Mouse (Mus musculus) liver, embryonic 11.5 days (tissue): Measurements from ENCODE around the gene Slc1a4. TPM values are rescaled to one million over a fixed set of nuclear protein-coding genes. Genes with fewer than 3 reads are reported as not detected.

Source experiments
- ATAC-seq: fragments of 200-750 bp; cut with Nextera tagmentation; replicated peaks from 2 replicates; pipeline ENCODE4 v1.8.0; 2017; ENCODE audit warnings: moderate number of reproducible peaks, mild to moderate bottlenecking, moderate TSS enrichment, moderate library complexity; ENCODE audit not compliant: low FRiP score
- DNase-seq: peaks from one replicate; pipeline ENCODE4 v3.0.0-alpha.2; 2017; ENCODE audit warnings: low spot score
- H3K27ac ChIP-seq: fragments of 300-500 bp; sonication (generic); 2 replicates; pipeline ENCODE4 v1.5.1; 2014; ENCODE audit warnings: mild to moderate bottlenecking, low read depth, low read length, control low read depth
- H3K27me3 ChIP-seq: fragments of 300-500 bp; sonication (generic); replicated peaks from 2 replicates; pipeline ENCODE4 v1.6.1; 2014; ENCODE audit warnings: low read length, mixed read lengths; ENCODE audit not compliant: control insufficient read depth, insufficient read depth
- H3K36me3 ChIP-seq: fragments of 300-500 bp; sonication (generic); 2 replicates; pipeline ENCODE4 v1.6.1; 2014; ENCODE audit warnings: mild to moderate bottlenecking, low read length, moderate library complexity, mixed read lengths; ENCODE audit not compliant: control insufficient read depth, insufficient read depth
- H3K4me1 ChIP-seq: fragments of 300-500 bp; sonication (generic); replicated peaks from 2 replicates; pipeline ENCODE4 v1.6.1; 2014; ENCODE audit warnings: low read length, mixed read lengths; ENCODE audit not compliant: control insufficient read depth, insufficient read depth
- H3K4me2 ChIP-seq: fragments of 300-500 bp; sonication (generic); 2 replicates; pipeline ENCODE4 v1.6.1; 2014; ENCODE audit warnings: mild to moderate bottlenecking, control low read depth, moderate library complexity
- H3K4me3 ChIP-seq: fragments of 300-500 bp; sonication (generic); 2 replicates; pipeline ENCODE4 v1.5.1; 2014; ENCODE audit warnings: low read depth, low read length, control low read depth
- H3K9ac ChIP-seq: fragments of 300-500 bp; sonication (generic); 2 replicates; pipeline ENCODE4 v1.6.1; 2014; ENCODE audit warnings: low read depth, low read length, control low read depth
- H3K9me3 ChIP-seq: fragments of 300-500 bp; sonication (generic); 2 replicates; pipeline ENCODE4 v1.6.1; 2016; ENCODE audit warnings: low read length, inconsistent platforms, mixed read lengths; ENCODE audit not compliant: control insufficient read depth
- WGBS: fragments of 180-500 bp; shearing (Covaris S2); extraction: QIAGEN DNeasy Blood & Tissue Kit; methylation state at CpG from one replicate; pipeline ENCODE4 v1.1.7; 2014; 5-methylcytosine and 5-hydroxymethylcytosine counted together
- polyA plus RNA-seq: library from polyadenylated mRNA; unstranded; fragments of >200 nt; fragmentation: Nextera tagmentation; extraction: Ambion mirVana; gene quantifications from 2 replicates; pipeline ENCODE4 v1.2.1, GENCODE M21; 2014

Gene Slc1a4
- polyA plus RNA-seq: 18.6 and 19.4 TPM in 2 replicates

- Histone ChIP-seq H3K36me3 (no peaks in the 10 kb centered on the region), H3K27me3 (no peaks in the 10 kb centered on the region), H3K4me1 (peaks cover 8% of the 10 kb centered on the region), H3K4me2 (peak within 1 kb of the TSS; percentile 92), H3K27ac (peak within 1 kb of the TSS; percentile 95), H3K9ac (peak within 1 kb of the TSS; percentile 81), H3K4me3 (peak within 1 kb of the TSS; percentile 68), H3K9me3 (no peaks in the 10 kb centered on the region)
- ATAC-seq: peak; percentile 98
- under 1% methylated on average over 48 of the region's 48 CpGs for WGBS
- peak; percentile 93 for DNase-seq
These were observed at the start of gene Slc1a4 for GRCm38 (mm10) chr11:20332561-20333514. Gene Slc1a4 (minus strand): TSS chr11:20332713.

- 79% methylated on average over 4 of the region's 4 CpGs for WGBS
- no peaks in the 10 kb centered on the region for H3K27me3 ChIP-seq
- H3K4me2 ChIP-seq: no peak overlapping the region
- H3K9ac ChIP-seq: no peak overlapping the region
- H3K4me1 ChIP-seq: no peaks in the 10 kb centered on the region
- H3K9me3 ChIP-seq: peaks cover 5% of the 10 kb centered on the region; the same call in 1 of the 2 replicates
- no peak overlapping the region for H3K27ac ChIP-seq
- no peaks in the 10 kb centered on the region for H3K36me3 ChIP-seq
- DNase-seq (no peak), ATAC-seq (no peak)
- H3K4me3 ChIP-seq: no peak overlapping the region
These were observed 47.6 kb upstream of the Slc1a4 start for GRCm38 (mm10) chr11:20380106-20380505.

GRCm38 (mm10) chr11:20376642-20377041, 44.1 kb upstream of the Slc1a4 start:
- Histone ChIP-seq H3K9me3 (peaks cover 5% of the 10 kb centered on the region; the same call in 1 of the 2 replicates), H3K4me3 (no peak overlapping the region), H3K27me3 (no peaks in the 10 kb centered on the region), H3K36me3 (no peaks in the 10 kb centered on the region), H3K4me1 (no peaks in the 10 kb centered on the region), H3K27ac (no peak overlapping the region), H3K4me2 (no peak overlapping the region), H3K9ac (no peak overlapping the region)
- no peak for DNase-seq
- 66% methylated on average over 7 of the region's 7 CpGs for WGBS
- ATAC-seq: peak; percentile 71

- no peaks in the 10 kb centered on the region for H3K27me3 ChIP-seq
- H3K9me3 ChIP-seq: no peaks in the 10 kb centered on the region
- no peak overlapping the region for H3K27ac ChIP-seq
- no peak overlapping the region for H3K9ac ChIP-seq
- WGBS: 82% methylated on average over 8 of the region's 8 CpGs
- no peaks in the 10 kb centered on the region for H3K4me1 ChIP-seq
- no peaks in the 10 kb centered on the region for H3K36me3 ChIP-seq
- no peak overlapping the region for H3K4me3 ChIP-seq
- DNase-seq: no peak
- no peak overlapping the region for H3K4me2 ChIP-seq
- no peak for ATAC-seq
These were observed 40.2 kb upstream of the Slc1a4 start for GRCm38 (mm10) chr11:20372616-20373211.

- Histone ChIP-seq H3K4me3 (no peak overlapping the region), H3K4me2 (no peak overlapping the region), H3K4me1 (no peaks in the 10 kb centered on the region), H3K9ac (no peak overlapping the region), H3K36me3 (no peaks in the 10 kb centered on the region), H3K9me3 (no peaks in the 10 kb centered on the region), H3K27ac (no peak overlapping the region), H3K27me3 (no peaks in the 10 kb centered on the region)
- WGBS: 82% methylated on average over 2 of the region's 2 CpGs
- no peak for ATAC-seq
- DNase-seq: no peak
These were observed 38.0 kb upstream of the Slc1a4 start for GRCm38 (mm10) chr11:20370486-20370885.

- Histone ChIP-seq H3K27me3 (no peaks in the 10 kb centered on the region), H3K9me3 (no peaks in the 10 kb centered on the region), H3K4me2 (no peak overlapping the region), H3K36me3 (no peaks in the 10 kb centered on the region), H3K4me1 (no peaks in the 10 kb centered on the region), H3K27ac (no peak overlapping the region), H3K4me3 (no peak overlapping the region), H3K9ac (no peak overlapping the region)
- DNase-seq (no peak), ATAC-seq (no peak)
- 78% methylated on average over 1 of the region's 1 CpGs for WGBS
These were observed 33.9 kb upstream of the Slc1a4 start for GRCm38 (mm10) chr11:20366456-20366855.

- no peak overlapping the region for H3K4me3 ChIP-seq
- ATAC-seq: no peak
- no peak overlapping the region for H3K27ac ChIP-seq
- no peaks in the 10 kb centered on the region for H3K36me3 ChIP-seq
- no peaks in the 10 kb centered on the region for H3K9me3 ChIP-seq
- H3K9ac ChIP-seq: no peak overlapping the region
- H3K4me2 ChIP-seq: no peak overlapping the region
- 64% methylated on average over 3 of the region's 3 CpGs for WGBS
- no peaks in the 10 kb centered on the region for H3K27me3 ChIP-seq
- no peak for DNase-seq
- no peaks in the 10 kb centered on the region for H3K4me1 ChIP-seq
These were observed 28.8 kb upstream of the Slc1a4 start for GRCm38 (mm10) chr11:20361354-20361753.

GRCm38 (mm10) chr11:20357684-20358447, 25.4 kb upstream of the Slc1a4 start:
- WGBS: 77% methylated on average over 9 of the region's 9 CpGs
- no peak overlapping the region for H3K9ac ChIP-seq
- no peak overlapping the region for H3K4me3 ChIP-seq
- no peaks in the 10 kb centered on the region for H3K36me3 ChIP-seq
- H3K4me1 ChIP-seq: no peaks in the 10 kb centered on the region
- no peaks in the 10 kb centered on the region for H3K9me3 ChIP-seq
- no peak overlapping the region for H3K4me2 ChIP-seq
- H3K27me3 ChIP-seq: no peaks in the 10 kb centered on the region
- ATAC-seq (no peak), DNase-seq (no peak)
- H3K27ac ChIP-seq: no peak overlapping the region
